Mouse (Mus musculus) MEL (cell line): Measurements from ENCODE around the gene Klf13.

Experiments
- CTCF ChIP-seq, 3 experiments: IDR thresholded peaks in 2 of 3; conservative IDR thresholded peaks in 1 of 3; 2 replicates each; pipeline ENCODE4 v1.5.1; 2011 to 2012; ENCODE audit warnings: low read length in 3 of 3, low read depth in 2 of 3, mild to moderate bottlenecking in 2 of 3, improper control_type of control experiment in 1 of 3, inconsistent platforms in 1 of 3, mixed read lengths in 1 of 3, moderate library complexity in 1 of 3; ENCODE audit not compliant: control insufficient read depth in 1 of 3, insufficient read depth in 1 of 3, poor library complexity in 1 of 3, severe bottlenecking in 1 of 3
- EP300 ChIP-seq, 2 experiments: IDR thresholded peaks; 2 replicates each; pipeline ENCODE4 v1.6.1; 2011; ENCODE audit warnings: improper control_type of control experiment in 2 of 2, low read length in 2 of 2, low read depth in 1 of 2, mild to moderate bottlenecking in 1 of 2
- MYC ChIP-seq: IDR thresholded peaks from 2 replicates; pipeline ENCODE4 v1.6.1; 2011; ENCODE audit warnings: low read depth, mild to moderate bottlenecking, low read length, improper control_type of control experiment, moderate library complexity
- POLR2A ChIP-seq, 2 experiments: IDR thresholded peaks; 2 replicates each; pipeline ENCODE4 v1.6.1; 2011 to 2012; ENCODE audit warnings: low read length in 2 of 2, mild to moderate bottlenecking in 2 of 2, control low read depth in 1 of 2, improper control_type of control experiment in 1 of 2, low read depth in 1 of 2, moderate library complexity in 1 of 2; ENCODE audit not compliant: control insufficient read depth in 1 of 2, insufficient read depth in 1 of 2, poor library complexity in 1 of 2
- ZC3H11A ChIP-seq: IDR thresholded peaks from 2 replicates; pipeline ENCODE4 v1.6.1; 2012; ENCODE audit warnings: low read depth, mild to moderate bottlenecking, inconsistent platforms, low read length, improper control_type of control experiment
- ZNF384 ChIP-seq: IDR thresholded peaks from 2 replicates; pipeline ENCODE4 v1.6.1; 2012; ENCODE audit warnings: low read depth, mild to moderate bottlenecking, inconsistent platforms, low read length, improper control_type of control experiment

- TF ChIP-seq ZC3H11A, result no peak
- TF ChIP-seq CTCF (IDR thresholded peaks at IDR 0.05 in 2 of 3, conservative IDR thresholded peaks at IDR 0.05 in 1 of 3; ENCODE audit: control insufficient read depth in 1 of 3, insufficient read depth in 1 of 3, low read depth in 2 of 3, low read length in 3 of 3, poor library complexity in 1 of 3, severe bottlenecking in 1 of 3), result no peak
- no peak for TF ChIP-seq POLR2A (IDR thresholded peaks at IDR 0.05; ENCODE audit: control insufficient read depth in 1 of 2, insufficient read depth in 1 of 2, low read depth in 1 of 2, low read length in 2 of 2, poor library complexity in 1 of 2)
- no peak for TF ChIP-seq EP300 (IDR thresholded peaks at IDR 0.05; ENCODE audit: low read depth in 1 of 2, low read length in 2 of 2)
- TF ChIP-seq MYC, result no peak
- no peak for TF ChIP-seq ZNF384
Observed at GRCm38 (mm10) chr7:63889116-63889975, 49.4 kb downstream of the Klf13 start.
